In genomic region chr1:137587481-137588228, GRCm38 (mm10) we compare ENCODE assay signal across 23 mouse cellular contexts.
DNase-seq lines count a peak whose midpoint lies in the region; ATAC-seq and TF ChIP-seq lines count a peak whose summit lies in the region.
"Had no signal": no experiment of that assay in that cellular context is flagged by ENCODE, and none has a peak within 500 bp of the region (broad histone marks: within the 10 kb centered on the region; RNA-seq: fewer than 3 reads in every experiment).

No protein-coding gene starts in this region.

- TF ChIP-seq CTCF in heart, adult 2 months (IDR thresholded peaks at IDR 0.05), result no peak
- no peak for TF ChIP-seq CTCF in Patski (IDR thresholded peaks at IDR 0.05)

- POLR2A ChIA-PET in Patski (lab: Charles Lee), result no interaction called here

- no peak for TF ChIP-seq EP300 in heart, adult 2 months (IDR thresholded peaks at IDR 0.05; ENCODE audit: insufficient read depth, low read depth, low read length)

- H3K79me2 ChIP-seq in heart, adult 2 months (replicated peaks; ENCODE audit: control insufficient read depth, insufficient read depth, low read length), result no peaks in the 10 kb centered on the region

- no peak for TF ChIP-seq POLR2A in heart, adult 2 months (IDR thresholded peaks at IDR 0.05; ENCODE audit: insufficient read depth, low read depth, low read length)

- H3K9ac ChIP-seq in heart, embryonic 13.5 days, result no peak overlapping the region
- no peak overlapping the region for H3K9ac ChIP-seq in heart, adult 2 months (ENCODE audit: low read depth, low read length)
- H3K9ac ChIP-seq: embryonic facial prominence, embryonic 13.5 days; forebrain, embryonic 13.5 days; hindbrain, embryonic 15.5 days; neural tube, embryonic 13.5 days had no signal

- H3K9me3 ChIP-seq in heart, embryonic 13.5 days, result no peaks in the 10 kb centered on the region
- H3K9me3 ChIP-seq: embryonic facial prominence, embryonic 13.5 days; forebrain, embryonic 13.5 days; hindbrain, embryonic 15.5 days; neural tube, embryonic 13.5 days had no signal

- no peak for ATAC-seq in cerebellum, adult (ENCODE audit: insufficient number of reproducible peaks, low FRiP score, low TSS enrichment)
- ATAC-seq in heart, embryonic 13.5 days (ENCODE audit: extremely low read depth, insufficient number of reproducible peaks, low FRiP score, low TSS enrichment), result no peak; the same call in 1 of the 2 replicates
- ATAC-seq in Patski, result peak; percentile 34
- ATAC-seq: activated CD4-positive, CD25-positive, alpha-beta regulatory T cell, adult 4 months; forebrain, embryonic 13.5 days; midbrain, embryonic 16.5 days had no signal

- peaks cover 24% of the 10 kb centered on the region for H3K4me1 ChIP-seq in heart, embryonic 13.5 days
- peaks cover 5% of the 10 kb centered on the region for H3K4me1 ChIP-seq in heart, adult 2 months (ENCODE audit: control insufficient read depth, insufficient read depth, low read length)
- H3K4me1 ChIP-seq: embryonic facial prominence, embryonic 13.5 days; forebrain, embryonic 13.5 days; hindbrain, embryonic 15.5 days; neural tube, embryonic 13.5 days had no signal

- peak overlapping the region; percentile 60 for H3K27ac ChIP-seq in heart, embryonic 13.5 days (replicated peaks)
- H3K27ac ChIP-seq in heart, adult 2 months, result no peak overlapping the region
- H3K27ac ChIP-seq: embryonic facial prominence, embryonic 13.5 days; forebrain, embryonic 13.5 days; hindbrain, embryonic 15.5 days; left cerebral cortex, adult 2 months; macrophage; neural tube, embryonic 13.5 days had no signal

- in situ Hi-C loops in Patski (cut with MboI; ENCODE audit: low pct_unique_long_range_greater_than_20kb), result no loop called here

- H3K4me2 ChIP-seq in heart, embryonic 13.5 days, result no peak overlapping the region
- H3K4me2 ChIP-seq: embryonic facial prominence, embryonic 13.5 days; forebrain, embryonic 13.5 days; hindbrain, embryonic 15.5 days; neural tube, embryonic 13.5 days had no signal

- H3K36me3 ChIP-seq in heart, embryonic 13.5 days, result no peaks in the 10 kb centered on the region
- peaks cover 2% of the 10 kb centered on the region; the same call in 1 of the 2 replicates for H3K36me3 ChIP-seq in heart, adult 2 months (ENCODE audit: control insufficient read depth, insufficient read depth, low read length)
- H3K36me3 ChIP-seq: embryonic facial prominence, embryonic 13.5 days; hindbrain, embryonic 15.5 days; neural tube, embryonic 13.5 days had no signal

- peak; percentile 26 for DNase-seq in cerebellum, adult 11-12 months
- no peak for DNase-seq in heart, adult 2 months
- no peak for DNase-seq in Patski (ENCODE audit: low read depth, low spot score)
- DNase-seq in cerebellum, postnatal 14 days, result peak; percentile 57 to 81
- DNase-seq in frontal cortex, postnatal 10 days (ENCODE audit: low spot score in 2 of 2), result no peak
- DNase-seq in ovary, adult 18-20 months (ENCODE audit: low spot score), result no peak
- DNase-seq: adrenal gland, postnatal 14 days; embryo, embryonic 11 days; kidney, adult 2 months; kidney, postnatal 10 days; right cerebral cortex, postnatal 4 days; thymus, postnatal 25 days had no signal

- no peak overlapping the region for H3K4me3 ChIP-seq in heart, embryonic 13.5 days
- no peak overlapping the region for H3K4me3 ChIP-seq in heart, adult 2 months
- H3K4me3 ChIP-seq: embryonic facial prominence, embryonic 13.5 days; forebrain, embryonic 13.5 days; hindbrain, embryonic 15.5 days; left cerebral cortex, adult 2 months; myocyte; neural tube, embryonic 13.5 days had no signal

- intact Hi-C loops in heart, adult 2 months (cut with DNase I), result no loop called here

- no peaks in the 10 kb centered on the region for H3K27me3 ChIP-seq in heart, embryonic 13.5 days (replicated peaks)
- no peaks in the 10 kb centered on the region for H3K27me3 ChIP-seq in heart, adult 2 months (ENCODE audit: control insufficient read depth, insufficient read depth, low read length)
- H3K27me3 ChIP-seq in Patski, result no peaks in the 10 kb centered on the region
- H3K27me3 ChIP-seq: embryonic facial prominence, embryonic 13.5 days; forebrain, embryonic 13.5 days; hindbrain, embryonic 15.5 days; neural tube, embryonic 13.5 days had no signal

- CTCF ChIA-PET in Patski (lab: Charles Lee), result interaction anchor here (0.8 to 1.4 kb wide), 2 partner anchors 57 to 457 kb away, joined by 3 read pairs; no protein-coding TSS in a partner anchor

- 84% methylated on average over 12 of the region's 12 CpGs for WGBS in heart, embryonic 13.5 days
- 91% methylated on average over 12 of the region's 12 CpGs for WGBS in heart, adult 2 months

Comparison
In these comparisons a context has a peak if more than half of its experiments do, and no peak if none do; other contexts are left out.
1. DNase-seq: peak in cerebellum, adult 11-12 months (single experiment) and cerebellum, postnatal 14 days (2 of 2); none in heart, adult 2 months (0 of 2), Patski (single experiment), frontal cortex, postnatal 10 days (0 of 2) and ovary, adult 18-20 months (single experiment).